Mouse (Mus musculus) thymus, postnatal 4 days (tissue): ENCODE measurements at regions not wholly inside any gene's neighbourhood (a gene's known extent, or its start where the extent isn't known, plus 50 kb on each side); places are given as distances from the start of the nearest gene placed in this dataset.

Experiments used
- DNase-seq: peaks from one replicate; pipeline ENCODE4 v3.0.0; 2021

DNA sequence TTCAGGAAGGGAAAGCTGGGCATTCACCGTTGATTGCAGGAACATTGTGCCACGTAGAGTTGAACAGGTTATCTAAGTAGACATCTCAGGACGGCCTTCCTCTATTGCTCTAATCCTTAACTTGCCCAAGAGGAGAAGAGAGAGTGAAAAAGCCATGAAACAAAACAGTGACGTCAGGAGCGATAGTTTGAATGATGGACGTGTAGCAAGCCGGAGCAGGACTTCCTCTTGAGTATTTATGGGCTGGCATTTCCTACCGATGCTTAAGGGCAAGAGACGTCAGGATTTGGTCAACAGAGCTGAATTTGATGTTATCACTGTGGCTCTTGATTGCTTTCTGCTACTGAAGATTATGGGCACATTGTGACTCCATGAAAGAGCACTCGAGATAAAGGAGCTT is 130.5 kb upstream of the Arhgap28 start:
- DNase-seq = no peak

DNA sequence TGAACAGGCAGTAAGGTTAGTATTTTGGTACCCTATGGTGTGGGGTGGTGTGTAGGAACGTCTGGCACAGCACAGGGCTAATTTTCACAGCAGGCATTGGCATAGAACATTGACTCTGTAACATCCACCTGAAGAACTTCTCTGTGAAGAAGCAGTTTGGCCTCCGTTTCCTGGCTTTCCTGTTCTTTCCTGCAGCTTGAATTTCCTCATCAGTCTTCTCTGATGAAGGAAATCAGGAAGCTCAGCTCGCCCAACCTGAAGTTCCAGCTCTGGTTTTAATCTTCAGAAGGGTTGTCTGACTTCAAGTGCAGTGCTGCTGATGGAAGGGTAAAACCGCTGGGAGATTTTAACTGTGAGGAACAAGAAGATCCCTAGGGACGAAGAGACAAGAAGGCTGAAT is 131.5 kb upstream of the Arhgap28 start:
- no peak for DNase-seq

DNA sequence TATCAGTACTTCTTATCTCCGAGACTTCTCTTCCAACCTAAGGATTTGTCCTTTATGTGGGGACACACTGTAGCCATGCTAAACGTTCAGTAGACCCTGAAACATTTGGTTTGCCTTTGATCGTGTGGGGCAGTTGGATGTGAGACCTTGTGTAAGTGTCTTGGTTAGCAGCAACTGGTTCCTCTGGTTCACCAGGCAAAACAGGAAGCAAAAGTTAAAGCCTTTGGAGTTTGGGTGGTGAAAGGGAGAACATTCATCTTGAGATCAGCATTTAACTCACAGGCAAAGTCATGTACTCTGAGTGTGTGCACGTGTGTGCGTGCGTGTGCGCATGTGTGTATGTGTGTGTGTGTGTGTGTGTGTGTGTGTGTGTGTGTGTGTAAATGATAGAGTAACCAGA is 130.3 kb upstream of the L3mbtl4 start:
- DNase-seq = no peak

DNA sequence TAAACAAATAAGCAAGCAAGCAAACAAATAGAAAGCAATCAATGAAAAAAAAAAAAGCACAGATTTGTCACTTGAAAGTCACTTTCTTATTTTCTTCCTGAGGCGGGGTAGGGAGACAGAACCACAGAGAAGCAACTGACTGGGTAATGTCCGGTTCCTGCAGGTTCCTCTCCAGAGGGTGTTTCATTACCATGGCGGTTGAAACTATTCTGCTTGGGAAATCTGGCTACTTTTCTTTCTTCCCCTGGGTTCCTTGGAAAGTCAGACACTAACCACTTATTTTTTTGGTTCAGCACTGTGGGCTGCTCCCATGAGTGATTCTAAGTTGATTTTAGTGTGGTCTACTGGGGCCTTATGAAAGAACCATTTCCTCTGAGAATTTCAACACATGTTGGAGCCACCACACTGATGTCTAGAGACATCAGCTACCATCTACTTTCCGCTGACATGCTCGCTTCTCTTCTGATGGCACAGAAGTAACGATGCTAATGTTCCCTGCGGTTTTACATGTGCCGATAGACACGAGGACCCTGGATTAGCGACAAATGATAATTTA is 124.3 kb upstream of the L3mbtl4 start:
- DNase-seq = no peak

DNA sequence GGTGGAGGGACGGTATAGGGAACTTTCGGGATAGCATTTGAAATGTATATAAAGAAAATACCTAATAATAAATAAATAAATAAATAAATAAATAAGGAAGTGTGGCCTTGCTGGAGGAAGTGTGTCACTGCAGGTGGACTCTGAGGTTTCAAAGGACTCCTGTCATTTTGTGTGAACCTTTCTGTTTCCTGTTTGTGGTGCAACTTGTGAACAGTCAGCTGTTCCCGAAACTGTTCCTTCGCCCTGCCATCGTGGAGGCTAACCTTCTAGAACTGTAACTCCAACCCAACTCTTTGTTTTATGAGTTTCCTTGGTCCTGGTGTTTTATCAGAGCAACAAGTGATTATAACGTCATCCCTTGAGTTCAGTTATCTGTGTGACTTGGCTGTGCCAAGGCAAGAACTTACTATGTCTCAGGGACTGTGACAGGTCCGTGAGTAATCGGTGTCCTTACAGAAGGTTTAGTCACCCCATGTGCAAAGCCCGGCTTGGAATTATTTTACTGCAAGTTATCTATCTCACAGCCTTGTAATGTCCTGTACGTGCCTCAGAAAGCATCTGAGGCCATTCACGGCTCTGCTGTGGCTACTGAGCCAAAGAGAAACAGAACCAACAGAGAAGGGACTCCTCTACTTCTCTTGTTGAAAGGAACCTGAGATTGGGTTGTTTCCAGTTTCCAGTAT is 121.0 kb upstream of the L3mbtl4 start:
- DNase-seq = no peak

DNA sequence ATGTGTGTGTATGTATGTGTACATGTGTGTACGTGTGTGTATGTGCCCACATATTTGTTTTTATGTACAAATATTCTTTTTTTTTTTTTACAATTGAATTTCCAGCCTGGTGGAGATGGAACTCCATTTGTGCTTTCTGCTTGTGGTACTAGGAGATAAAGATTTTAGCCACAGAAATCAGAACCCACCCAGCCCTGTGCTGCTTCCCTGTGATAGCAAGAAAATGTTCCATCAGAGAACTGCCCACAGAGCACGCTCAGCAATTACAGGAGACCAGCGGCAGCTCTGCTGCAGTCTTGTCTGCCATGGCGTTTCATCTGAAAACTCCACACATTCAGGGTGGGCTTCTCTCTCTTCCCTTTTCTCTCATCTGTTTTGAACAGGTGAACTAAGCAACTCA is 118.7 kb upstream of the L3mbtl4 start:
- DNase-seq = no peak

DNA sequence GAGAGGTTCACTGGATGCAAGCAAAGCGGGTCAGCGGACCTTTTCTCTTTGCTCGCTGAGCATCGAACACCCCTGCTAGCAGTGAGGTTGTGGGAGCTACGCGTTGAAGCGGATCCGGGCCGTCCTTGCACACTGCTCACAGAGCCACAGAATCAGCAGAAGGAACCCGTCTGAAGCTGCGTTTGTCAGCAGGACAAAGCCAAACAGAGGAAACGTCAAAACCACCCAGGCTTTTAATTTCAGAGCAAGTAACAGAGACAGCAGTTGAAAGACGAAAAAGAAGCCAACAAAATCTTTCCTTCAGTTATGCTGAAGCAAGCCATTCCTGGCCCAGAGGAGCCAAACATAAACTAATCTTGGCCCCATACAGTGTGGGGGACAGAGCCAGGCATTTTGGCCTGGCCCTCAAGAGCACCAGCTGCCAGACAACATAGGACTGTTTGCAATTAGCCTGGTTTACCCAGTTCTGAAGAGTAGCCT is 115.4 kb upstream of the L3mbtl4 start:
- DNase-seq = no peak

DNA sequence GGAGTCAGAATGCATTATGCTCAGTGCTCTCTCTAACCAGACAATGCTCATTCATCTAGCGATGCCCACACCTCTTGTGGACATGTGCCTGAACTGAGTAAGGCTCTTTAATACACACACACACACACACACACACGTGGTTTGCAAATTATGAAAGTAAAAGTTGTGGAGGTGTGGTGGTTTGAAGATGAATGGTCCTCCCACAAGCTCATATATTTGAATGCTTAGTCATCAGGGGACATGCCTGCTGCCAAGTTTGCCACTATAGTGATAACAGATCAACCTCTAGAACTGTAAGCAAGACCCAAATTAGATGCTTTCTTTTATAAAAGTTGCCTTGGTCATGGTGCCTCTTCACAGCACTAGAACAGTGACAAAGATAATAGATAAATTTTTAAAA is 112.5 kb upstream of the L3mbtl4 start:
- no peak for DNase-seq

DNA sequence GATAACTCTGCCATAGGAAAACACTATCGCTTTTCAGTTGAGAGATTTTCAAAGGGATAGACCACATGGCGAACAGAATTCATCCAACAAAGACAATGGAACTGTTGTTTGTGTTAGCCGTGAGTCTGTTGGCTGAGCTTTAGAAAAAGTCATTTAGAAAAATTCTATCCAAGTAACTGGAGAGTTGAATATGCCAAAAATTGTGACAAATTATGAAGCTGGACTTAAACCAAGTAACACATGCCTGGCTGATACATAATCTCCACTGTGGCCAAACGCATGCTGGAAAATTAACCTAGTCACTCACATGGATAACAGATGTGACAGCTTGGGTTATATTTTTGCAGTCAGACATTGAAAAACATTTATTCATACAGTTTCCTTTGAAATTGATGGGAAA is 110.1 kb upstream of the L3mbtl4 start:
- DNase-seq = no peak

DNA sequence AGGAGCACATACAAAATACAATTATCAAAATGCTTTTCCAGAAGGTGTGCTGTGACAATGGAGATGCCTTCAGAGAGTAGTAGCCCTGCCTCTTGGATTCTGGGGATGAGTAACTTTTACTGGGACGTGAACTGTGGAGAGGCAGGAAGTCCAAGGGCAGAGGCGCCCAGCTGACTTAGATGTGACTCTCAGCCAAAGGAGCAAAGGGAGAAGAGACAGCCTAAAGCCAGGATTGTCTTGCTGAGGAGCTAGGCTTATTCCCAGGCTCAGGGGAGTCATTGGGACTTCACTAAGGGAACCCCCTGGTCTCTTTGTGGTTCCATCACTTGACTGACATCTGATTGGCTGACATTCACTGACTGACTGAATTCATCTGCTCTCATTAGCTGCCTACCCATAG is 108.9 kb upstream of the L3mbtl4 start:
- no peak for DNase-seq

DNA sequence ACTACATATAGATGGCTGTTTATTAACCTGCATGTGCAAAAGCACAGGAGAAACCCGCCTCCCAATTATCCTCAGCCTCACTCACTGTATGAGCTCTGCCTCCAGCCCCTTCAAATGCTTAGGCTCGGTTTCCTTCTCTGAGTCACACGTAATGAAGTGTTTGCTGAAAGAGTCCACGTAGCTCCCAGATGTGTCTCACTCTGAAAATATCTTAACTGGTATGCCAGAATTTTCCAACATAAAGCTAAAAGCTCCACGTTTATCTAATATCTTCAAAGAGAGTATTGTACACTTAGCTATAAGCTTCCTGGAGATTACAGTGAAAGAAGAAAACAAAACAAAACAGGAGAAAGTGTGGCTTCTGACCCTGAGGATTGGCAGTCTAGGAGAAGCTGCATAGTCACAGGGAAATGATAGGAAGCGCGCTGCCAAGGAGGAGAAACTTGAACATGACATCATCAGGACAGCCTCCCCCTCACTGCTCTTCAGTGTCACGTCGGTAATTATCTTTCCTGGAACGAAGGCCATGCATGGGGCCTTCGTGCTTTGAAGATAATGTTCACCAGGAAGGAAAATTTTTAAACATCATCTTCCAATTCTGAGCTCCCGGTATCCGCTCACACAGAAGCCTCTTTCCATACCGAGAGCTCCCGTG is 108.3 kb upstream of the L3mbtl4 start:
- no peak for DNase-seq

DNA sequence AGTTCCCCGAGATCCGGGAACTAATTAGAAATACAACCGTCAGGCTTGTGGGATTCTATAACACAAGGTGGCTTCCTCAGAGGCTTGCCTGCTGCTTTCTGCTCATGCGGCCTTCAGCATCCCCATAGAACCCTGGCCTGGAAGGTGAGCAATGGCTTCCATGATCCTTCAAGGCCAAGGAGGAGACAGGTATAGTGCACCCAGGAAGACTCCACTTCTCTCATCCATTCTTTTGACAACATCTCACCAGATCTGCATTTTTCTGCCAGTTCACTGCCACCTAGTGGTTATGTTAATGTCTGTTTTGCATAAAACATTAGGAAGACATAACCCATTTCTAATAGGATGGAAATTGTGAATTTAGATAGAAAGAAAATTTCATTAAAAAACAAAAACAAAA is 107.2 kb upstream of the L3mbtl4 start:
- DNase-seq = no peak

DNA sequence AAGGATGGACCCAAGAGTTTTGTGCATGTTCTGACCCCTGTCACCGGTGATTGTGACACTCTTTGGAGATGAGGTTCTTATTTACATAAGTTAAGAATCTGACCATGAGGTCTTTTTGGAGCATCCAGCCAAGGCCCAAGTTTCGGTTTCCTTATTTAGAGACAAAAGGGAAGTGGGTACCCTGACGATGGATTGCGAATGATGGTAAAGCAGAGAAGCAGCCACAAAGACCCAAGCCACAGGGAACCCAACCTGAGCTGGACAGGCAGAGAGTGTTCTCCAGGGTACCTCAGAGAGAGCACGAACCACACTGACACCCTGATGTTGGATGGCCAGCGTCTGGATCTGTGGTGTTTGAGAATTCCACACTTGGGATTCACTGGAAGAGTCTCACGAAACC is 100.8 kb upstream of the L3mbtl4 start:
- no peak for DNase-seq

DNA sequence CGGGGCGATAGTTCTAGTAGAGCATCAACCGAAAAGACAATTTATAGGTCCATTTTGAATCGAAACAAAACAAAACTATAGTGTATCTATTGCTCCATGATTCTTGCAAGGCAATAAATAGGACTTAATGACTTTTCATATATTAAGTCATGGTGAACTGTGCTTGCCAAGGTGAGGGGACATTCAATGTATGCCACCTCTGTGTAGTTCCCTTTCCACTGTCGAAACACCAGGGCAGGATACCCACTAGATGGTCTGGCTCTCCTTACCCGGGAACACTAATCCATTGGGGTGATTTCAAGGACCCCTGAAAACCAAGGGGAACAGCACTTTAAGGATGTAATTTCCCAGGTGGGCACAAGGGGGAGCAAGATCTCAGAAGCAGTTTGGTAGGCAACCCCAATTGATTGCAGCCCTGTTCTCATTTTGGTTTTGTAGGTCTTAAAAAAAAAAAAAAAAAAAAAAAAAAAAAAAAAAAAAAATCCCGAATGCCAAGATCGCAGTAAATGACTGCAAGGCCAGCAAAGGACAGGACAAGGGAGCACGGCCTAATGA is 96.9 kb upstream of the L3mbtl4 start:
- peak; percentile 34 for DNase-seq

DNA sequence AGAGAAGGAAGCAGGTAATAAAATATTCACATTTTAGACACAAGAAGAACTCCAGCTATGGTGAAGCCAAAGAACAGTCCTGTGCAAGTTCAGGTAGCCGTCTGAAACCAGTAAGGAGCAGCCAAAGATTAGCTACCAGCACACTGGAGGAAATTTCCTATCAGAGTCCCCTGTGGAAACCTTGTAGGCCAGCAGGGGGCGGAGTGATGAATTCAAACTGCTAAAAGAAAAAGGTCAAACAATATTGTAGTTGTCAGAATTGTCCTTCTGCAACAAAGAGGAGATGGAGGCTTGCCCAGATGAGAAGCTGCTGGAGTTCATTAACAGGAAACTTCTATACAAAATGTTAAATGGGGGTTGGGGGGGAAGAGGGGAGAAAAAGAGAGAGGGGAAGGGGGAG is 95.8 kb upstream of the L3mbtl4 start:
- DNase-seq = peak; percentile 34

DNA sequence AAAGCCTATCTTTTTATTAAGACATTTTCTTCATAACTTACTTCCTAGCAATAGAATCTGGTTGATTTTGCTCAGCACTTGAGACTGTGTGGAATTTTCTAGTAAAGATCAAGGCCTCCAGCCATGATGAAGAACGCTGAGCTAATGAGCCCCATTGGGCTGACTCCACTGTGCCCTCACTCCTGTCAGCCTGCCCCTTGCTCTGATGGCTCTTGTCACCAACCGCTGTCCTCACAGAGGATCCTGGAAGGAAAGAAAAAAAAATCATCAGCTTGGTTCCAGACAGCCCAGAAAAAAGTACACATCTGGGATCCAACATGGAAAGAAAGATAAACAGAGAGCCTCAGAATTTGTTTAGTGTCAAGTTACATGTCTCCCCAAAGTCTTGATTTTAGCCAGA is 88.2 kb upstream of the L3mbtl4 start:
- DNase-seq = no peak

DNA sequence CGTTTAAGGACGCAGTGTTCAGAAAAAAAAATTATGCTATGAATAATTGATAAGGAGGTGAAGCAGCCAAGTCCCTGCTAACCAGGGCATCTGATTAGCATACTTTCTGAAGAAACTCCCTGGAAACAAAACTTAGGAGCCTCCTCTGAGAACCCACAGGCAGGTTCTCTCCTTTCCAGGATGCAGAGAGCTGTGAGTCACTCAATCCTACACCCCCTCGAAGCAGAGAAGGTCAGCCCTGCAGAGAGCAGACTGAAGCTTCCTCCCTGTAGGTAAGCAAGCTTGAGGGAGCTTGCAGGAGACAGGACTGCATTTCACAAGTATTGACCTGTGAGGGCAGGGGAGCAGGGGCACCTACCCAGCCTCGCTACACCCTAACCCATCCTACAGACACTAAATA is 83.7 kb upstream of the L3mbtl4 start:
- DNase-seq = no peak

DNA sequence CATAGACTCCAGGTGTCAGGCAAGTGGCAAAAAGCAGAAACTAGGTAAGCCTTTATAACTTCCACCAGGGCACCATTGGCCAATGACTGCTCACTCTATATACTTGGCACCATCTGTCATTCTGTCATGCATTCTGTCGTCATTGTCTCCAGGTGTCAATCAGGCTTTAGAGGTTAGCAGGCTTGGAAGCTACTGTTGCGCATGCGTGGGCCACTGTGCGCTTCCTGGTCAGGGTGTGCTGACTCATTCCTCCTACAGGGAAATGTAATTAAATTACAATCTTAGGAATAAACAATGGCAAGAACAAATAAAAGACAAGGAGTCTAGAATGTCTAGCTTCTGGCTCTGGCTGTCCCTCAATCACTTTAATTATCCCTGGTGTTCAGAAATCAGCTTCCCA is 68.1 kb upstream of the L3mbtl4 start:
- DNase-seq = no peak

DNA sequence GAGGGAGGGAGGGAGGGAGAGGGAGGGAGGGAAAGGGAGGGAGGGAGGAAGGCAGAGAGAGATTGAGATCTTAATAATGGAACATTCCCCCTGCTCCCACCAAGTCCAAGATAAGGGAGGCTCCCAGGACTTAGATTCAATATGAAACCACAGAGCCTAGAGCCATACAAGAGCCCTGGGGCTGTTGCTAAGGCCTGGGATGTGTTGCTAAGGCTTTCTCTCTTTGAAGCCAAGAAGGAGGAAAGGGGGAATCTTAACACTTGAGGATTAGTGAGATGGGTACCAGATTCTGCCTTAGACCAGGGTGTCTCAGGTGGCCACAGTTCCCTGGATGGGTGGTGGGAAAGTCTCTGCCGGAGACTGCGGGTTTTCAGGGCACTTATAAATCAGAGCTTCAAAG is 64.8 kb upstream of the L3mbtl4 start:
- no peak for DNase-seq

DNA sequence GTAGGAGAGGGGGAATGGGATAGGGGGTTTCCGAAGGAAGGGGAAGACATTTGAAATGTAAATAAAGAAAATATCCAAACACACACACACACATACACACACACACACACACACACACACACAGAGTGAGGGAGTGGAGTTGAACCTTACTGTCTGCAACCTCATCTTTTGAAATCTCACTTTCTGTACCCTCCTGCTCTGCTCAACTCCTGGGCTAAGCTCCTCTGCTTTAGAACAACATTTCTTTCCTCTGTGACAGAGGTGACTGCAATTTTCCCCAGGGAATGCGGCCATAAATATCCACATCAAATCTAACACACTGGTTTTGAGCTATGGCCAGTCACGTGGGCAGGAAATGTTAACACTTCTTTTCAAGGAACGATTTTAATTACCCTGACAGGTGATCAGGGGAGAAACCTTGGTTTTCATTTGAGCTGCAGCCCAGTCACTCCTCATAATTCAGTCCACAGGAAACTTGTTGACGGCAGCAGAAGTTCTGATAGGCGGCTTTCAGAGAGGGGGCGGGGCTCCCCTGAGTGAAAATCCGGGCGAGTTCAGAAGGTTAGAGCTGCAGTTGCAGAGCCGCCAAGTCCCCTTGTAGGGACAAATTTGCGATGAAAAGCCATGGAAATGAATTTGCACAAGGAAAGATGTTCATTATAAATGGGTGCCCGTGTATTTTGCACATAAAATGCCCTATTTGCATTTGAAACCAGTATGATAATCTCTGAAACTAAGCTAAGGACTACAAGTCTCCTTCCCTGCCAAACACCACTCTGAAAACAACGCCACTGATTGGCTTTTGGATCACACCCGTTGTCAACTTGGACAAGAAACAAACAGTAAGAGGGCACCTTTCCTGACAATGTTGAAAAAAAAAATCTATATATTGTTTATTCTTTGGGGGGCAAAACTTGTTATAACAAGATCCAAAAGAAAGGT is 63.0 kb upstream of the L3mbtl4 start:
- DNase-seq = peak; percentile 10

DNA sequence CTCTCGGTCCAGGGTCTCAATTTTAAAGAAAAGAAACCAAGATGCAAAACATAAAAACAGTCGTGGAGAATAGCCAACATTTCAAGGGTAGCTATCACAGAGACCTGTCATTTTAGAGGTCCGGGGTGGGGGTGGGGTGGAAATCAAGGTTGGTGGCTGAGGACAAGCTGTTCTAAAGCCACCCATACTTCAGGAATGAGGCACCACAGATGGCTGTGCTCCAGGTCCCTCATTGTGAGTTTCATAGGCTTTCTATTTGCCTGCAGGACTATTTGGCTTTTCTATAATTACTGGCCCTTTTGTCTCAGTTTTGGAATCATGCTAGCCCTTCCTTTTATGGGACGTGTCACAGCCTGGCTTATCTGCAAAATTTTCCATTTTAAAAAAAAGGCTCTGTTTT is 55.4 kb upstream of the L3mbtl4 start:
- DNase-seq = no peak

DNA sequence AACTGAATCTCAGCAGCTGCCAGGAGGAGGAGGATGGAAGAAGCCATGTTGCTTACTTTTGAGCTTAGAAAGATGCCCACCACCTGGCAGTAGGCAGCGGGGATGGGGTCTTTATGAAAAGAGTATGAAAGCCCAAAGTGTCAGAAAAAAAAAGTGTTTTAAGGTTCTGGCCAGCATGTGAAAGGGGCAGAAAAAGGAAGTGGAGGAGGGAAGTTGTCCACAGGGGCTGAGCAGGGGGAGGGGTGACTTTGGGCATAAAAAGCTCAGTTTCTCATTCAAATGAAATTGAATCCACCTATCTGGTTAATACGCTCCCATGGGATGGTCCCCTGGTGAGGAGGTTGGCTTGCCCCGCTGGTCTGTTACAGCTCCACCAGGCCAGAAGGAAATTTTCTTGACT is 50.4 kb upstream of the L3mbtl4 start:
- DNase-seq = no peak
